Mouse (Mus musculus) embryonic facial prominence, embryonic 12.5 days (tissue): ENCODE results near the gene Chgb. TPM values are rescaled to one million over a fixed set of nuclear protein-coding genes. Genes with fewer than 3 reads are reported as not detected.

Source experiments
- ATAC-seq: fragments of 200-750 bp; cut with Nextera tagmentation; 2 replicates; pipeline ENCODE4 v1.8.0; 2017; ENCODE audit not compliant: insufficient number of reproducible peaks, insufficient read depth, low FRiP score, low TSS enrichment
- H3K27ac ChIP-seq: fragments of 300-500 bp; sonication (generic); 2 replicates; pipeline ENCODE4 v1.5.1; 2016; ENCODE audit warnings: mild to moderate bottlenecking
- H3K27me3 ChIP-seq: fragments of 300-500 bp; sonication (generic); 2 replicates; pipeline ENCODE4 v1.6.1; 2016; ENCODE audit warnings: mild to moderate bottlenecking, moderate library complexity
- H3K36me3 ChIP-seq: fragments of 300-500 bp; sonication (generic); 2 replicates; pipeline ENCODE4 v1.6.1; 2016; ENCODE audit warnings: mild to moderate bottlenecking
- H3K4me1 ChIP-seq: fragments of 300-500 bp; sonication (generic); 2 replicates; pipeline ENCODE4 v1.6.1; 2016
- H3K4me2 ChIP-seq: fragments of 300-500 bp; sonication (generic); replicated peaks from 2 replicates; pipeline ENCODE4 v1.6.1; 2016; ENCODE audit warnings: mild to moderate bottlenecking, moderate library complexity
- H3K4me3 ChIP-seq: fragments of 300-500 bp; sonication (generic); 2 replicates; pipeline ENCODE4 v1.5.1; 2016; ENCODE audit warnings: mild to moderate bottlenecking
- H3K9ac ChIP-seq: fragments of 300-500 bp; sonication (generic); 2 replicates; pipeline ENCODE4 v1.6.1; 2016; ENCODE audit warnings: mild to moderate bottlenecking, moderate library complexity
- H3K9me3 ChIP-seq: fragments of 300-500 bp; sonication (generic); 2 replicates; pipeline ENCODE4 v1.6.1; 2016; ENCODE audit warnings: mild to moderate bottlenecking, moderate library complexity
- WGBS: fragments of 180-500 bp; shearing (Covaris S2); methylation state at CpG from one replicate; pipeline ENCODE4 v1.1.7; 2016; 5-methylcytosine and 5-hydroxymethylcytosine counted together
- polyA plus RNA-seq: library from polyadenylated mRNA; unstranded; fragments of >200 nt; fragmentation: Nextera tagmentation; extraction: Ambion mirVana; gene quantifications from 2 replicates; pipeline ENCODE4 v1.2.1, GENCODE M21; 2016

The Chgb gene
- 2.1 and 2.4 TPM in 2 replicates for polyA plus RNA-seq

DNA sequence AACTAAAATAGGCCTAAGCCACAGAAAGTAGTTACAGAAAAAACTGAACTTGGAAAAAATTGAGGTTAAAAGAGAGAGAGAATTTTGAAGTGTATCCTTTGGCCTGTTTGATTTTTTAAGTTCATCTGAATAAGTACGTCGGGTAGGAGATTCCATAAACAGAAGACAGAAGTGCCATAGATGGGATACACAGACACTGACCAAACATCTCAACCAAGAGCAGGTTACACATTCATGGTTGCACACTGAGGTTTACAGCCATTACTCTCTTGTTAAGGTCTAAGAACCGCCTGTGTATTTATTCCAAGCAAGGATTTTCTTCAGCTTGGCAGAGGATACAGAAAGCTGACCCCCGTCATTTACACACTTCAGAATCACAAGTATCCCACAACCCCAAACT is at the start of gene Chgb:
Chgb (plus strand) TSS at position 301 of the 400 bp plus-strand sequence.
- H3K4me1 ChIP-seq = 0 out of 2 replicates have a peak, but pooled peaks cover 4% of the 10 kb centered on the region
- peak within 1 kb of the TSS; percentile 40 for H3K4me3 ChIP-seq
- H3K9ac ChIP-seq = no peak within 1 kb of the TSS
- peaks cover 8% of the 10 kb centered on the region; the same call in 1 of the 2 replicates for H3K27me3 ChIP-seq
- H3K9me3 ChIP-seq = no peaks in the 10 kb centered on the region
- WGBS = 7% methylated on average over 4 of the region's 4 CpGs
- H3K4me2 ChIP-seq = peak within 1 kb of the TSS; percentile 79
- no peaks in the 10 kb centered on the region for H3K36me3 ChIP-seq
- H3K27ac ChIP-seq = 0 out of 2 replicates have a peak within 1 kb of the TSS, but pooled peaks have one; percentile 0
- ATAC-seq = no peak

DNA sequence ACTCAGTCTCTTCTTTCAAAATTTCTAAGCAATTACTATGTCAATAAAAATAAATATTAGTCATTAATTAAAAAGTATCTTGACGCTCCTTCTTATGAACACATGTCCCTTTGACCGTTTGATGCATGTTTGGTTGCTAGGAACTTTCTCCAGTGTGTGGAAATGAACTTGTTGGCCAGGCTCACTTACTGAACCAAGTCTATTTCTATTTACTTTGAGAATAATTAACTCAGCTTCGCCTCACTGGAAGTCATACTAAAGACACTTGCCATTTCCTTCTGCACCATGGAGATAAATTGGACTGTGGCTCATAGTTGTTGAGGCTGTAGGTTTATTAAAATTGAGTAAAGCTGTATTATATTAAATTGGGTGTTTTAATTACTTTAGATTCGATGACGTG is 48.1 kb upstream of the Chgb start:
- no peak overlapping the region for H3K9ac ChIP-seq
- H3K27me3 ChIP-seq = no peaks in the 10 kb centered on the region
- H3K4me2 ChIP-seq = no peak overlapping the region
- no peaks in the 10 kb centered on the region for H3K4me1 ChIP-seq
- ATAC-seq = no peak
- H3K27ac ChIP-seq = no peak overlapping the region
- 86% methylated on average over 5 of the region's 5 CpGs for WGBS
- H3K9me3 ChIP-seq = no peaks in the 10 kb centered on the region
- no peaks in the 10 kb centered on the region for H3K36me3 ChIP-seq
- no peak overlapping the region for H3K4me3 ChIP-seq

DNA sequence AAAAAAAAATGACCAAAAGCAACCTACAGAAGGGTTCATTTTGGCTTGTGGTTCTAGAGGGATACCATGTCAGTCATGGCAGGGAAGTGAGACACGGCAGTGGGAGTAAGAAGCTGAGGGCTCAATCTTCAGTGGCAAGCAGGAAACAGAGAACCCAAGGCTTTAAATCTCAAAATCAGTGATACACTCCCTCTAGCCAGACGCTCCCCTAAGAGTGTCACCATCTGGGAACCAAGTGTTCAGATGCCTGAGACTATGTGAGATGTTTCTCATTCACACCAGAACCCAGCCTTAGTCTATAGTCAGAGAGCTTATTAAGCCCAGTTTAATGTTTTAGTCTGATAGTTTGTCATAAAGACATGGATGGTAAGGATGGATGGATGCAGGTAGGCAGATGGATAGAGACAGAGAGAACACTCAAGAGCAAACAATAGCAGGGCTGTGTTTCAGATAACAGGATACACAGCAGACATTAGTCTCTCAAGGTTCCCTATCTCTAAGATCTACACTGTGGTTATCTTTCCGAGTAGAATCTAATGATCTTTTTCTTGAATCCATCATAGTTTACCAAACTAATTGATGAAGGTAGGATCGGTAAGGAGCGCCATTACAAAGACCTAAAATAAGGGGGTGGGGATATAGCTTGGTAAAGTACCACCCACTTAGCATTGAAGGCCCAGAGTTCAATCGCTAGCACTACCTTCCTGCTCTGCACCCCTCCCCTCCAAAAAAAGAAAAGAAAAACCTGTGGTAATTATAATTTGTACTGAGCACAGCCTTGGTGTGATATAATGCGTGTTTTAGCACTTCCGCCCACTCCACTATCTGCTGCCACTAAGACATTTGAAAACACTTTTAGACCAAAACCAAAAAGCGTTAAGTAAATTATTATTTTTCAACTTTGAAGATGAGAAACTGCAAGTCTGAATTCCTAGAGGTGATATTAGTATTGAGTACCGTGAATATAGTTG is 47.2 kb upstream of the Chgb start:
- 90% methylated on average over 10 of the region's 10 CpGs for WGBS
- H3K27ac ChIP-seq = no peak overlapping the region

DNA sequence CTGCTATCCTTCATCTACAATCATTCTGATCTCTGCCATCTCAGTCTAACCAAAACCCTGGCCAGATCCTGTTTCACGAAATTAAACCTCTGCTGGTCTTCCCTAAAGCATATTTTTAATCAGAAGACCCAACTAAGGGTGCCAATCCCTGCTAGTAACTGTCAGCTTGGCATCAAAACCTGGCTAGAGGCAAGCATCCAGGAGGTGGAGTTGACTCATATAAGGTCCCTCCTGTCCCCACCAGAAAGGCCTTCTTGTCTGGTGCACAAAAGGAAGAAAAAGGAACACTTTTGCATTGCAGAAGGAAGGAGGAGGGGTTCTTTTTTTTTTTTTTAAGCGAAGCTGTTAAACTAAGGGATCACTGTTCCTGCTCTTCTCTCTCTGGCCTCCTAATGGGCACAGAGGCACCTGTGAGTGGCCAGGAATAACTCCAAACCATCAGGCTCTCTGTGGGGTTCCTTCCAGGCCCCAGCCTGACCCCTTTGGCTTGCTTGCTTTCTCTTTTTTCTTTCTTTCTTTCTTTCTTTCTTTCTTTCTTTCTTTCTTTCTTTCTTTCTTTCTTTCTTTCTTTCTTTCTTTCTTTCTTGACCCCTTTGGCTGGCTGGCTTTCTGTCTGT is 42.2 kb upstream of the Chgb start:
- no peaks in the 10 kb centered on the region for H3K36me3 ChIP-seq

More for the DNA sequence above, 47.2 kb upstream of the Chgb start:
- Histone ChIP-seq H3K4me1 (no peaks in the 10 kb centered on the region), H3K27me3 (no peaks in the 10 kb centered on the region), H3K9ac (no peak overlapping the region), H3K4me3 (no peak overlapping the region), H3K9me3 (no peaks in the 10 kb centered on the region), H3K4me2 (no peak overlapping the region), H3K36me3 (no peaks in the 10 kb centered on the region)
- ATAC-seq = no peak

DNA sequence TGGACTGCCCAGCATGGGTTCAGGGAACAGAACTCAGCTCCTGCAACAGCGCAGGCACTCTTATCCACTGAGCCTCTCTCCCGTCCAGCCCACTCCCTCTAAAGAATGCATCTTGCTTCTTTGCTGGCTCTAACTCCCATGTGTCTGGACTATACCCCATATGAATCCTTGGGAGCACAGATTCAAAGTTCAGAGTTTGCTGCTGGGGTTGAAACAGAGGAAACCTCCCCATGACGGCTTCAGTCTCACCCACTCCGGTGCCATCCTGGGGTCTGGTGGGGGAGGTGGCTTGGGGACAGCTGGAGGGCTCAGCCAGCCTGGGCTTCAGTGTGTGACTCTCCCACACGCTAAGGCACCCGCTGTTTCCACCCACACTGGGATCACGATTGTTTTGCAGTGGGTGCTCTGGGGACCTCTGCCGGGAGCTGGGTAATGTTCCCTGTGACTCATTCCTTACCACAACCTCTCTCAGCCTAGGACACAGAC is 39.2 kb upstream of the Chgb start:
- no peak overlapping the region for H3K4me3 ChIP-seq
- H3K4me1 ChIP-seq = no peaks in the 10 kb centered on the region
- H3K27me3 ChIP-seq = no peaks in the 10 kb centered on the region
- H3K9ac ChIP-seq = no peak overlapping the region
- H3K27ac ChIP-seq = no peak overlapping the region
- H3K36me3 ChIP-seq = no peaks in the 10 kb centered on the region
- no peak for ATAC-seq
- WGBS = 58% methylated on average over 8 of the region's 8 CpGs
- H3K4me2 ChIP-seq = no peak overlapping the region
- no peaks in the 10 kb centered on the region for H3K9me3 ChIP-seq

More for the DNA sequence above, 42.2 kb upstream of the Chgb start:
- H3K27me3 ChIP-seq = no peaks in the 10 kb centered on the region
- H3K9ac ChIP-seq = no peak overlapping the region
- ATAC-seq = no peak
- H3K9me3 ChIP-seq = no peaks in the 10 kb centered on the region
- no peak overlapping the region for H3K4me3 ChIP-seq
- 62% methylated on average over 2 of the region's 2 CpGs for WGBS
- H3K27ac ChIP-seq = no peak overlapping the region
- H3K4me2 ChIP-seq = no peak overlapping the region
- H3K4me1 ChIP-seq = no peaks in the 10 kb centered on the region

DNA sequence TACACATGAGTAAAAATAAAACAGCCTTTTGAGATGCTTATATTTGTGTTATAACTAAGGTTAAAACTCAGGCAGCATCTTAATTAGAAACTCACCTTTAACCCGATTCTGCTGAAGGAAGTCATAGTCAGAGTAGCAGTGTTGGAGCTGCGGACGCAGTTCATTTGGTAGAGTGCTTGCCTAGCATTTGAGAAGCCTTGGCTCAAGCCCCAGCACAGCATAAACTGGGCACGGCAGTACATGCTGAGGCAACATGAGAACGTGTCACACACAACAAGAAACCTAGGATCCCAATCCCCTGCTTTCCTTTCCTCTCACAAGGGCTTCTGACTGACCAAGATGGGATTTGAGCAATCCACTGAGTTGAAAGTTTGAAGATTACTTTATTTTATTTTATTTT is 36.2 kb upstream of the Chgb start:
- H3K4me2 ChIP-seq = no peak overlapping the region
- 88% methylated on average over 5 of the region's 5 CpGs for WGBS
- no peak overlapping the region for H3K9ac ChIP-seq
- no peaks in the 10 kb centered on the region for H3K36me3 ChIP-seq
- no peaks in the 10 kb centered on the region for H3K9me3 ChIP-seq
- H3K27me3 ChIP-seq = no peaks in the 10 kb centered on the region
- H3K27ac ChIP-seq = no peak overlapping the region
- no peak overlapping the region for H3K4me3 ChIP-seq
- no peak for ATAC-seq
- no peaks in the 10 kb centered on the region for H3K4me1 ChIP-seq

DNA sequence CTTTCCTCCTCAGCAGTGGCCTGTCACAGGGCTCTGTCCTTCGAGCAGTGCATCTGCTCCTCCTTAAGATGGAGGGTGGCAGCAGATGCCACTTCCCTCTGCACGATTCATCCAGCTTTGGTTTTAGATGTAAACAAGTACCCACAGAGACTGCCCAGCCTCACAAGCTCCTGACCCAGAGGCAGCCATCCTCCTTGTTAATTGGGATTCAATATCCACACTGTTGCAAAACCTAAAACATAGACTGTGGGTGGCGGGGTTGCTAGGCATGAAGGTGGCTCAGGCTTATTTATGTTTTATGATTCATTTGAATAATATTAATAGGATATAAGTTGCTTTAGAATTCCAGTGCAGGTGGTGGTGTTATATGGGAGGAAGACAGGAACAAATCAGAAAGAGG is 35.0 kb upstream of the Chgb start:
- 80% methylated on average over 3 of the region's 3 CpGs for WGBS
- no peaks in the 10 kb centered on the region for H3K4me1 ChIP-seq
- H3K4me3 ChIP-seq = no peak overlapping the region
- H3K27ac ChIP-seq = no peak overlapping the region
- ATAC-seq = no peak
- H3K4me2 ChIP-seq = no peak overlapping the region
- no peaks in the 10 kb centered on the region for H3K36me3 ChIP-seq
- H3K9me3 ChIP-seq = no peaks in the 10 kb centered on the region
- no peaks in the 10 kb centered on the region for H3K27me3 ChIP-seq
- H3K9ac ChIP-seq = no peak overlapping the region

DNA sequence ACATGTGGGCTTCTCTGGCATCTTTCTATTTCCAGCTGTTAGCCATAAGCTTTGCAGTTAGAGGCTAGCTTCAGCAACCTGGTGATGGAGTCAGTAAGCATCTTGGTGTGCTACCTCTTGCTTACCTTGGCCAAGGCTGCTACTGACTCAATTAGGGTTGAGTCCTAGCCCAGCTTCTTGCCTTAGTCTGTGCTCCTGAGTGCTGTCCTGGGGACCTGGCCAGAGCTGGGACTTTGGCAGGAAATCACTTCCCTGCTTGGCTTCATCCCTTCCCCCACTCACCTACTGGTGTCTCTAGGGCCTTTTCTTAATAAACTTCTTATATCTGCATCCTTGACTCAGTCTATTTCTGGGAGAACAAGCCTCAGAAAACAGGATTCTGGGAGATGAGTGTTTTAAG is 30.4 kb upstream of the Chgb start:
- Histone ChIP-seq H3K4me1 (0 out of 2 replicates have a peak, but pooled peaks cover 2% of the 10 kb centered on the region), H3K4me3 (no peak overlapping the region), H3K9me3 (no peaks in the 10 kb centered on the region), H3K27ac (no peak overlapping the region), H3K4me2 (no peak overlapping the region), H3K27me3 (no peaks in the 10 kb centered on the region), H3K9ac (no peak overlapping the region), H3K36me3 (no peaks in the 10 kb centered on the region)
- no peak for ATAC-seq

DNA sequence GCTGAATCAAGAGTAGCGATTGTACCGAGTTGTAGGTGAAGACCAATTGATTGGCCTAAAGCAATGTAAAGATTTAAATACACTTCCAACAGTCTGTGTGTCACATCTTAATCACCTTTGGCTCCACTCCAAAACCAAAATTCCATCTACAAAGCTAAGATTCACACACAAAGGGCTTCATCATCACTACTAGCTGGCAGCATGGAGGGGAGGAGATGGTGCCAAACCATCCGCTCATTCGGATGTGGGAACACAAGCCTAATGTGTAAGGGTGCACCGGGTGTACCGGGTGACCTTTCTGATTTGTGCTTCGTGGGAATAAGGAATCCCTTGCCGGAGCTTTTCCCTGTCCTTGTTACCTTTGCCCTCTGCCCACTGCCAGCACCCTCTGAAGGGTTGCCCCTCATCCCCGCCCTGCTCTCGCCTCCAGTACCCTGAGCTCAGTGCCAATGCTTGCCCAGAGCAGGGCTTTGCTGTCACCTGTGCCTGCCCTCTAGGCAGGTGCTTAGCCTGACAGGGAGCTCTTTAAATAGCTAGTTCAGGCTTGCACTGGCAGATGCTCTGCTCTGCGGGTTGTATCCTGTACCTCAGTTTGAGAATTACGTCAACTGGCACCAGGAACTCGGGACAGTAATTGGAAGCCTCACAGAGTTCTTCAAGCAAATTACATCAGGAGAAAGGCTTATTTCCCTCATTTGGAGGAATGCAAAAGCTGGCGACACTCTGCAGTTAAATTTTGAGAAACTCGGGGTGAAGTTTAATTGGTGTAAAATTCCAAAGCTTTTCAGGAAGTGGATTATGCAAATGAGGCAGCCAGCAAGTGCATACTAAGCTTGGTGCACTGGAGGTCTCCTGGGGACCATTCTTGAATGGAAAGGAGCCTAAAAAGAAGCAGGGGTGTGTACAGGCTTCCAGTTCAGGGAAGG is 29.7 kb upstream of the Chgb start:
- no peak overlapping the region for H3K4me2 ChIP-seq
- H3K27me3 ChIP-seq = no peaks in the 10 kb centered on the region
- H3K9ac ChIP-seq = no peak overlapping the region
- H3K4me3 ChIP-seq = no peak overlapping the region
- H3K36me3 ChIP-seq = no peaks in the 10 kb centered on the region
- ATAC-seq = no peak
- 70% methylated on average over 15 of the region's 15 CpGs for WGBS
- H3K9me3 ChIP-seq = no peaks in the 10 kb centered on the region
- H3K27ac ChIP-seq = no peak overlapping the region
- 0 out of 2 replicates have a peak, but pooled peaks cover 2% of the 10 kb centered on the region for H3K4me1 ChIP-seq

DNA sequence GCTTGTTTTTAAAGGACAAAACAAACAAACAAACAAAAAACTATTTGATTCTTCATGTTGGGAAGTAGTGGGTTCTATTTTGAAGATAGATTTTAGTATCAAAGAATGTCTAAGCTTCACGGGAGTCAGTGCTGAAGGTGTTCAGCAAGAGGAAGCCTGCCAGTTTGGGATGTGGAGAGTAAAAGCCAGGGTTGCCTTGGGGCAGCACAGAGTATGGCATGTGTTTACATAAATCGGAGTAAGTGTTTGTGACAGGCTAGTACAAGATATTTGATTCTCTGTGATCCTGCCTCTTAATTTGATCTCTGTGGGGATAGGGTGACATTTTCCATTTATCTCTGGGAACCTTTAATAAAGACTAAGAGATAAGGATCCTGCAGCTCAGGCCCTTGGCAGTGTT is 28.7 kb upstream of the Chgb start:
- H3K4me2 ChIP-seq = no peak overlapping the region
- no peak overlapping the region for H3K9ac ChIP-seq
- no peaks in the 10 kb centered on the region for H3K36me3 ChIP-seq
- no peaks in the 10 kb centered on the region for H3K27me3 ChIP-seq
- H3K4me3 ChIP-seq = no peak overlapping the region
- 0 out of 2 replicates have a peak, but pooled peaks cover 2% of the 10 kb centered on the region for H3K4me1 ChIP-seq
- H3K27ac ChIP-seq = no peak overlapping the region
- no peak for ATAC-seq
- no peaks in the 10 kb centered on the region for H3K9me3 ChIP-seq
- 62% methylated on average over 2 of the region's 2 CpGs for WGBS

DNA sequence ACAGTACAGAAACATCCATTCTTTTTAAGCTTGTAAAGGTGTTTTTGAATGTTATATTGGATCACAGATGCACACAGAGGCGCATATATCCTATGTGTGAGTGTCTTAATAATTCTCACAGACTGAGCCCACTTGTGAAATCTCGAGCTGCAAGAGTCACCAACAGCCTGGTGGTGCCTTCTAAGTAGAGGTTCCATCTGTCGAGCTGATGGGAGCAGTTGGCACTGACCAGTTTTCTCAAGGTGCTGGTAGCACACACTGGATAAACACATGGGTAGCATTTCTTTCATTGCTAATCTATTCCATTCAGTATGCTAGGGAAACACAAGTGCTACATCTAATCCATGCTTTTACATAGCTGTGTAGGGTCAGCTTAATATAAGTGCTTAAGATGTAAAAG is 27.9 kb upstream of the Chgb start:
- 75% methylated on average over 3 of the region's 3 CpGs for WGBS
- H3K4me2 ChIP-seq = no peak overlapping the region
- no peak overlapping the region for H3K27ac ChIP-seq
- H3K4me1 ChIP-seq = 0 out of 2 replicates have a peak, but pooled peaks cover 2% of the 10 kb centered on the region
- H3K4me3 ChIP-seq = no peak overlapping the region
- no peaks in the 10 kb centered on the region for H3K27me3 ChIP-seq
- no peak for ATAC-seq
- no peak overlapping the region for H3K9ac ChIP-seq
- H3K36me3 ChIP-seq = no peaks in the 10 kb centered on the region
- no peaks in the 10 kb centered on the region for H3K9me3 ChIP-seq
